Mouse (Mus musculus) gastrocnemius, postnatal 10 days (tissue): ENCODE results near the gene Slc35b3. TPM values are rescaled to one million over a fixed set of nuclear protein-coding genes. Genes with fewer than 3 reads are reported as not detected.

Experiments
- DNase-seq: peaks from one replicate; pipeline ENCODE4 v3.0.0; 2021; ENCODE audit warnings: mixed read lengths
- long read RNA-seq, 2 experiments: library from polyadenylated mRNA; stranded (forward); transcript quantifications; one replicate each; pipeline ENCODE4 v2.0.0; 2021
- total RNA-seq, 2 experiments: library from RNA; stranded (reverse); gene quantifications; 2 replicates each; pipeline ENCODE4 v1.2.3; 2021

The Slc35b3 gene
- 1 to 10 TPM; 5.0 to 6.3 TPM for total RNA-seq
- long read RNA-seq, experiment 1, partial matches to known transcripts = 2 of 7 reads
- long read RNA-seq, experiment 1, other reads (novel, unspliced or antisense) = 4 of 7 reads
- long read RNA-seq, experiment 2, partial matches to known transcripts = 3 of 7 reads
- long read RNA-seq, experiment 2, other reads (novel, unspliced or antisense) = 1 of 7 reads

GRCm38 (mm10) chr13:38960063-38961050 lies at the start of gene Slc35b3:
Slc35b3 (minus strand) TSS chr13:38960875.
- DNase-seq = peak; percentile 85

GRCm38 (mm10) chr13:39010280-39010679 lies 49.6 kb upstream of the Slc35b3 start:
- no peak for DNase-seq

- DNase-seq = no peak
Measured at GRCm38 (mm10) chr13:39003101-39003762, 42.6 kb upstream of the Slc35b3 start.

DNA sequence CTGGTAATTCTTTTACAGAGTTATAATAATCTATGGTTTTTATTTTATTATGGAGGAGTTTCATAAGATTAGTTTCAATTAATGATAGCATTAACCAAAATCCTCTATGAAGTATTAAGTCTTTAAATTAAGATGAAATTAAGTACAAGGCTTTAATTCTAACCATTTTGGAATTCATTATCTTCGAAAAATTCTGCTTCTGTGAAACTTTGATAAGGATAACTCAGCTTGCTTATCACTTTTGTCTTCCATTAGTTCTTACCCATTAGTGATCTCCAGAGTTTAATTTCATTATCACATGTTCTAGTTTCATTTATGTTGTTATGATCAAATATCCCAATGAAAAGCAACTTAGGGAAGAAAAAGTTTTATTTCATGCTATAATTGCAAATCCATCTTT lies 41.7 kb upstream of the Slc35b3 start:
- DNase-seq = no peak

GRCm38 (mm10) chr13:39001434-39001833 lies 40.8 kb upstream of the Slc35b3 start:
- DNase-seq = no peak

DNA sequence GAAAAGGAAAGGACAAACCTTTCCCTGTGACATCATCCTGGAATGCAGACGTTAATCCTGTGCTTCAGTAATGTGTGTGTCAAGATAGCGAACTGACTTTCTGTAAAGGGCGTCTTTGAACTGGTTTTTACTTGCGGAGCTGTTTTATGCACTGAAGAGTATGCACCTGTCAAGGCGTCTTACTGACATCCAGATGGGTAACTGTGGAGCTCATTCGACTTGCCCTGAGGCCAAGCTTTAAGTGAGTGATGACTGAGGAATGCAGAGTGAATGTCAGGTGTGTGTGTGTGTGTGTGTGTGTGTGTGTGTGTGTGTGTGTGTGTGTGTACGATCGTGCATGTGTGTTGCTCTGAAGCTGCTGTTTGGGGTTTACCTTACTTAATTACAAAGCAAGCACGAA lies 38.3 kb upstream of the Slc35b3 start:
- DNase-seq = no peak

GRCm38 (mm10) chr13:38992529-38992928 lies 31.9 kb upstream of the Slc35b3 start:
- peak; percentile 7 for DNase-seq

- DNase-seq = no peak
Measured at GRCm38 (mm10) chr13:38983751-38984150, 23.1 kb upstream of the Slc35b3 start.

DNA sequence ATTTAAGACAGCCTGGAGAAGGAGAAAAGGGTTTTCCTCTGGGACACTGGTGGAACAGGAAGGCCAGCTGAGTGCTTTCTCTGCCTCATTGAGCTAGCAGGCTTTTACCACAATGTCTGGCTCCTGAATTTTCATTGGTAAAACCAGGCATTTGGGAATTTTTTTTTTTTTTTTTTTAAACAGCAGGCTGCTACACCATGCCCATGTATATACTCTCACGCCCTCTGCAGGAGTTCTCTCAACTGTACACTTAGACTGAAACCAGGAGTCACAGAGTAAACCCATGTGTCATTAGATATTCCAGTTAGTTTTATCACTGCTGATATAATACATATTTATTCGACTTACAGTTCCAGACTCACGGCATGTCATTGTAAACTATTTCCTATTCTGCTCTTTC lies 20.2 kb upstream of the Slc35b3 start:
- DNase-seq = no peak

DNA sequence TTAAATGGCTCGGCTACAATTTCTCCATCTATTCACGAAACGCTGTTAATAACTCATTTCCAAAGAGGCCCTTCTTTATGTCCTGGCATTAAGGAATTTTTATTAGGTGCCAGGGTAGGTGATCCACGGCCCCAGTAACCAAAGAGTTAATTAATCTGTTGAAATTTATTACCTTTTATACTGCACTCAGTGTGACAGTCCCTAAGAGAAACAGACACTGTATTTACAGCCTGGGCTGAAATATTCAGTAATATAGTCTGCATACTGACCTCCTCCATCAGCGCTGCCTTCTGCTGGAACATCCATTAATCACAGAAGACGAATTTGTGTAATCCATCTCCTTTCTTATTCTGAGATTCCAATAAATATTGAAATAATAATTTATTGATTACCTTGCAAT lies 16.3 kb upstream of the Slc35b3 start:
- DNase-seq = no peak

- DNase-seq = no peak
Measured at GRCm38 (mm10) chr13:38975853-38976252, 15.2 kb upstream of the Slc35b3 start.

- no peak for DNase-seq
Measured at GRCm38 (mm10) chr13:38972602-38973001, 11.9 kb upstream of the Slc35b3 start.

DNA sequence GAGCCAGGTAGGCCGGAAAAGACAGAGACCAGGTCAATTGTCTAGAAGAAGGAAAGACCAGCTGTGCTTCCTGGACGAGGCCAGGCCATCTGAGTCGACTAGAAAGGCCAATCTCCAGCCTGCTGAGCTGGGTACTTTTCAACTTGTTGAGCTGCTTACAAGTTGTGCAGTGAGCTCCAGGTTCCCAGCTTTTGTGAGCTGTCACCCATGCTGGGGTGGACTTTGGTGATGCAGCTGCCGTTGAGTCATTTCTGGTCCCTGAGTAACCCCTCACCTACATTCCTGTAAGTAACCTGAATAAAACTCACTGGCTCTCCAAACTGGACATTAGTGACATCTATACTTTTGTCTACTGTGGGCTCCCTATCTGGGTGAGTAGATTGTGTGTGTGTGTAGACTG lies 10.4 kb upstream of the Slc35b3 start:
- DNase-seq = no peak

DNA sequence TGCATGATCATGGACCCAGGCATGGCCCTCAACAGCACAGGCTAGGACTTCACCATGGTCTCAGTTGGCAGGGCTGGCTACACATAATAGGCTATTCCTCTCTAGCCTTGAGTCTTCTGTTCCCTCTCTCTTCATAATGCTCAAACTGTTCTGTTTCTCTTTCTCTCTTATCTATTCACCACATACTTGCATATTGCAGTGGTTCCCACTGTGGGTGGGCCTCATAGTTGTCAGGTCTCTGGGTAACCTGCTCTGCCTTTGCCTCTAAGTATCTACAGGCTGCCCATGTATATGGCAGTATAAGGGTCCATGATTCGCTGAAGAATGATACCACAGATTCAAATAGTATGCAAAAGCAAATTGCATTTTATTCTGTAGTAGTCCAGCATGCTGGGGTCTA lies 6.8 kb upstream of the Slc35b3 start:
- no peak for DNase-seq

GRCm38 (mm10) chr13:38966922-38967448 lies 6.3 kb upstream of the Slc35b3 start:
- no peak for DNase-seq

DNA sequence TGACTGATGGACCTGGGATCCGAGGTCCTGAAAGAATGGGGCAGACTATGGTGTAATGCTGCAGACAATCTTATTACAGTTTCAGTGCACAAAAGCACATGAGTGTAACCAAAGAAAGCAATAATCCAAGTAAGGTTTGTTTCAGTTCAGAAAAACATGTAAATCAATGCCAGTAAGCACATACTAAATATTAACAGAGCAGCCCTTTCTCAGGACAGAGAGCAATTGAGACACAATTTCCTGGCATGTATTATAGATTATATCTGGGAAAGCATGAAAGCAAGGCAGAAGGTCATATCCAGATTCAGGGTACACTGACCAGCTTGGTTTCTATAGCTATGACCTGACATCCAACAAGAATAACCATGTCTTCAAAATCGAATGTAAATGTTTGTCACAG lies 2.1 kb upstream of the Slc35b3 start:
- no peak for DNase-seq

- no peak for DNase-seq
Measured at GRCm38 (mm10) chr13:38958037-38958436, 2.6 kb downstream of the Slc35b3 start.

DNA sequence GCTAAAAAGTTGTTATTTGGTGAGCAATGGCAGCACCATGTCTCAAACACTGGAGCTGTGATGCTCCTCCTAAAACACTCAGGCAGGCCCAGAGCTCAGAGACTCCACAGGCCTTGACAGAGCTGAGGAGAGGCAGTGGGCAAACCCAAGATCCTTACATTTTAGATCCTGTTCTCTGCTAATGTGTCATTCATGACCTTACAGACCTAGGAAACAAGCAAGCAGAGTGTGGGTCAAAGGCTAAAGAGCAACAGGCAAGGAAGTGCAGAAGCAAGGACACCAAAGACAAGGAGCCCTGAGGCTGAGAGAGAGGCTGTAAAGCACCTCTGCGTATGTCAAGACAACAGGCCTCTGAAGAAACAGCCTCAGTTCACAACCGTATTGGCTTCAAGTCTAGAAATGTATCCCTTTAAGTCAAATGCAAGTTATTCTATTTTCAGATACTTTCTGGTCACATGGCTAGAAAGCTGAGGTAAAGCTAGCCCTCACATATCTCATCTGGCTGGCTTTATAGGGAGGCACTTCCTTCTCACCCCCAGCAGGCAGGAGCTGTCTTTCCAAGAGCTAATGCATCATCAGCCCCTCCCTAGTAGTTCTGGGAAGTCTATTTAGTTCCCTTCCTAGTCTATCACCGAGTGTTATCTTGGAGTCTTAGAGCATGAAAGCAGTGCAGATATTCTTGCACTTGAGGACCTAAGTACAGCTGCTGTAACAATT lies 14.2 kb downstream of the Slc35b3 start:
- DNase-seq = no peak

DNA sequence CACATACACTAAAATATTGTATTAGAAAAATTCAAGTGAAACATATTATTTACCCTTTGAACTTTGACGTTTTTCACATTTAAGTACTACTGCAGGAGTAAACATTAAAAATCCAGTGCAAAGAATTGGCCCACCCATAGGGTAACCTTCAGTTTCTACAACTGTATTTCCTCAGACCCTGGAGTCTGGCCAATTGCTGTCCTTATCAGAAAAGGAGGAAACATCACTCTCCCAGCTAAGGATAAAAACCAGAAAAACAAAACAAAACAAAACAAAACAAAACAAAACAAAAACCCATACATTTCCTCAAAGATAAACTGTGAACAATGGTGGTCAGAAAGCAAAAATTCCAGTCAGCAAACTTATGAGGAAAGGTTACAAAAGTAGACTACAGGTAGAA lies 14.9 kb downstream of the Slc35b3 start:
- DNase-seq = no peak

DNA sequence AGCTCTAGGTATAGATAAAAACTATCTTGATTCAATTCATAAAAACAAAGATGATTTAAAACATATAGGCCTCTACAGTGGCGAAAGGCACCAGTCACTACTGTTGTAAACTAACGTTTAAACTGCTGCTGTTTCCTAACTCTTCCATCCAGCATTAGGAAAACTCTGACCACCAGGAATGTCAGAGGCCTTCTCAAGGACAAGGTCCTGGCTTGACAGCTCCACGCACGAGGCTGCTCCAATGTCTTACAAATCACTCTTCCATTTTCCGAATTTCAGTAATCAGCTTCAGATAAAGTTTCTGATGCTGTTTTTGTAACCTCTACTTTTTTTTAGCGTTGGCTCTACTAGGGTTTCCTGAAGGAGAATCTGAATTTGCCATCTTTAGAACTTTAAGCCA lies 15.7 kb downstream of the Slc35b3 start:
- no peak for DNase-seq

DNA sequence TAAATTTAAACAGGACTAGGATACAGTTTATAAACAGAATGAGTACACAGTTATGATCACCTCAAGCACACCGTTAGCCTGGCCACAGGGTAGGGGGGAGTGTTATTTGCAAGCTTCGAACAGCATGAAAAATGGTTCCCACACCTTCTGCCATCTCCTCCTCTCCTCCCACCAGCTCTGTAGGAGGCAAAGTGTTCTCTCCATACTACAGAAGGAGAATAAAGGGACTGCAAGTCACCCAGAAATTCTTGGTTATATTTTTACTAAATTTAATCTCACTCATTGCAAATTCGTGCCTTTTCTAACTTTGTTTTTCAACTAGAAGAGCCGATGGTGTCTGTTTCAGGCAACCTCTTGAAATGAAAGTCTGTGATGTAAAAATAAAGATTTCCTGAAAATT lies 18.9 kb downstream of the Slc35b3 start:
- DNase-seq = no peak

DNA sequence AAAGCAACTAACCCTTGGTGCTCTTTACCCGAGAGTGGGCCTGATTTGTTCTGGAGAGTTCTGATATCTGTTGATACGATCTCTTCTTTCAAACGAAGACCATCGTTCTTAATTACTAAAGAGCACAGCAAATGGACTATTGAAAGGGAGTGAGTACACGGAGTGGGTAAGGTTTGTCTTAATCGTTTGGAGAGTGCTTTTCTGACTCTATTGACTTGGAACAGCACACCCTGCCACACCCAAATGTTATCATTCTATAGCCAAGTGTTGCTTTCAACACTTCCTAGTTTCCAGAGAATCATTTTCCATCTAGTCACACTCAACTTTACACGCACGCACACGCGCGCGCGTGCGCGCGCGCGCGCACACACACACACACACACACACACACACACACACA lies 19.4 kb downstream of the Slc35b3 start:
- no peak for DNase-seq
